Mouse (Mus musculus) thymus, postnatal 0 days (tissue): ENCODE measurements around the gene Lmo3. TPM values are rescaled to one million over a fixed set of nuclear protein-coding genes. Genes with fewer than 3 reads are reported as not detected.

Experiments
- DNase-seq: peaks from one replicate; pipeline ENCODE4 v3.0.0-alpha.2; 2015; ENCODE audit warnings: low spot score
- polyA plus RNA-seq: library from polyadenylated mRNA; unstranded; fragments of >200 nt; fragmentation: Nextera tagmentation; extraction: Ambion mirVana; gene quantifications from 2 replicates; pipeline ENCODE4 v1.2.1, GENCODE M21; 2015

Lmo3 gene
- polyA plus RNA-seq, 1 experiment from 2014 or later: 0.92 TPM

DNA sequence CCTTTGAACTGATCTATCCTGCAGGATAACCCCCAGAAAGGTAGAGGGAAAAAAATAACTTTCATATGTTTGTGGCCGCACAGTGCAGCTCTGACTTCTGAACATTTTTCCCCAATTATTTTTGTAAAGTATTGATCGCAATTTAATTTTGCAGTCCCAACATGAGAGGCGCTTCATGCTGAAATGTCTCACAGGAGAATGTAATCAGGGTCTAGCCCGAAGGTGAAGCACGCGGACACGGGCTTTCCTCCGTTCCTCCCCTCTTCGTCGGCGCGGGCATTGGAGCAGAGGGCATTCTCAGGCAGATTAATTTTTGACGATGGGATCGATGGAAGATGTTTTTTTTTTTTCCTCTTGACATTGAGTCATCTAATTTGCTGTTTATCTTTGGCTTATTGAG lies 258.4 kb downstream of the Lmo3 start:
- no peak for DNase-seq

DNA sequence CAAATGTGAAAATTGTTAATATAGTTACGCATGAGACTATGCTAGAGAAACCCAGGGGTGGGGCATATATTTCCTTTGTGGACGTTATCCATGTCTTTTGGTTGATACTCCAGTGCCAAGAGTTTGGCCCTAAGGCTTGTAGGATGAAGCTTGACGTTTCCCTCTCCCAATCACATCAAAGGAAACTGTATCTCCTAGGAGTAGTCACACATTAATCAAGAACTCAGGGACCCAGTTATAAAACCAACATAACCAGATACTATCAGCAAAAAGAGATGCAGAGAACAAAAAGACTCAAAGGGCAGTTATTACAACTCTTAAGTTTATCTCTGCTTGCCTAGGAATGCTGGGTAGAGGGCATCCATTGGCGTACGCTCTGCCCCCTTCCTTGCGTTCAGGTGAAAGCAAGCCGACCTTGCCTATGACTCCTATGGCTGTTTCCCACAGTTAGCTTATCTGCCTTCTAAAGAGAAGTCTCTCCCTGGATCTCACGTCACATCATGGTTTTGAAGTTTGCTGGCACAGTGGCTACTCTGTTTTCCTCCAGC lies 261.5 kb downstream of the Lmo3 start:
- DNase-seq: no peak

Other genes starting within 250 kb of the Lmo3 start
- not detected in 2 replicates for gene Igbp1b, start 76.6 kb upstream of the Lmo3 start, polyA plus RNA-seq